Mouse (Mus musculus) ES-Bruce4 (cell line): ENCODE measurements around the gene Gm5475. TPM values are rescaled to one million over a fixed set of nuclear protein-coding genes. Genes with fewer than 3 reads are reported as not detected.
A peak's percentile ranks its signal among the peaks of the same experiment; 100 is the strongest.
"Not testable (repeated sequence)": the region's sequence is repeated elsewhere in the genome, so short reads cannot be mapped to it uniquely, and the experiment has no call there.

ENCODE experiments used
- H3K27ac ChIP-seq: 2 replicates; pipeline ENCODE4 v1.5.1; 2012; ENCODE audit warnings: low read length, inconsistent platforms; ENCODE audit not compliant: insufficient read depth
- H3K27me3 ChIP-seq: 2 replicates; pipeline ENCODE4 v1.6.1; 2012; ENCODE audit warnings: mild to moderate bottlenecking, low read length, inconsistent platforms; ENCODE audit not compliant: control insufficient read depth, poor library complexity, insufficient read depth, severe bottlenecking
- H3K36me3 ChIP-seq: 2 replicates; pipeline ENCODE4 v1.6.1; 2012; ENCODE audit warnings: inconsistent platforms, mild to moderate bottlenecking, low read length, moderate library complexity; ENCODE audit not compliant: control insufficient read depth, poor library complexity, insufficient read depth, severe bottlenecking
- H3K4me1 ChIP-seq: one replicate; pipeline ENCODE4 v1.8.1; 2011; ENCODE audit warnings: low read length; ENCODE audit not compliant: control insufficient read depth, insufficient read depth
- H3K4me3 ChIP-seq: 2 replicates; pipeline ENCODE4 v1.5.1; 2011; ENCODE audit warnings: low read depth, mild to moderate bottlenecking, low read length
- H3K9ac ChIP-seq: 2 replicates; pipeline ENCODE4 v1.6.1; 2012; ENCODE audit warnings: low read depth, mild to moderate bottlenecking, inconsistent platforms; ENCODE audit not compliant: poor library complexity, severe bottlenecking
- H3K9me3 ChIP-seq: replicated peaks from 2 replicates; pipeline ENCODE4 v1.6.1; 2012; ENCODE audit warnings: mild to moderate bottlenecking, low read length, inconsistent platforms; ENCODE audit not compliant: control insufficient read depth, poor library complexity, insufficient read depth, severe bottlenecking
- CTCF ChIP-seq: IDR thresholded peaks from one replicate; pipeline ENCODE4 v1.8.1; 2011; ENCODE audit warnings: low read depth, low read length
- EP300 ChIP-seq: IDR thresholded peaks from 2 replicates; pipeline ENCODE4 v1.6.1; 2011; ENCODE audit warnings: low read depth, low read length; ENCODE audit not compliant: insufficient read depth
- POLR2A ChIP-seq: IDR thresholded peaks from one replicate; pipeline ENCODE4 v1.8.1; 2011; ENCODE audit warnings: low read length; ENCODE audit not compliant: insufficient read depth
- polyA plus RNA-seq: library from polyadenylated mRNA; stranded (reverse); fragments of >200 nt; gene quantifications from 2 replicates; pipeline ENCODE4 v1.2.4, GENCODE M21; 2011; ENCODE audit warnings: low read depth; ENCODE audit not compliant: missing spikeins, insufficient read depth, insufficient read length

The Gm5475 gene
- polyA plus RNA-seq, result not detected in 2 replicates

GRCm38 (mm10) chr15:100421758-100422197 lies at the start of gene Gm5475:
TSS of gene Gm5475 (plus strand) at chr15:100422147.
- not testable (repeated sequence) for H3K9me3 ChIP-seq, H3K27me3 ChIP-seq, H3K36me3 ChIP-seq, H3K4me1 ChIP-seq, H3K27ac ChIP-seq
- Histone ChIP-seq H3K4me3 (peak within 1 kb of the TSS; percentile 64), H3K9ac (peak within 1 kb of the TSS; percentile 95)

GRCm38 (mm10) chr15:100375066-100375465 lies 46.9 kb upstream of the Gm5475 start:
- no peaks in the 10 kb centered on the region for H3K36me3 ChIP-seq
- H3K27ac ChIP-seq, result no peak overlapping the region
- H3K4me3 ChIP-seq, result no peak overlapping the region
- H3K9ac ChIP-seq, result no peak overlapping the region
- no peaks in the 10 kb centered on the region for H3K9me3 ChIP-seq
- TF ChIP-seq EP300, result no peak
- TF ChIP-seq POLR2A, result no peak
- TF ChIP-seq CTCF, result no peak
- no peaks in the 10 kb centered on the region for H3K27me3 ChIP-seq
- H3K4me1 ChIP-seq, result no peaks in the 10 kb centered on the region

- not testable (repeated sequence) for H3K27me3 ChIP-seq, H3K27ac ChIP-seq, H3K4me1 ChIP-seq, H3K4me3 ChIP-seq, H3K36me3 ChIP-seq, H3K9me3 ChIP-seq, H3K9ac ChIP-seq
Observed at GRCm38 (mm10) chr15:100377847-100378505, 44.0 kb upstream of the Gm5475 start.

DNA sequence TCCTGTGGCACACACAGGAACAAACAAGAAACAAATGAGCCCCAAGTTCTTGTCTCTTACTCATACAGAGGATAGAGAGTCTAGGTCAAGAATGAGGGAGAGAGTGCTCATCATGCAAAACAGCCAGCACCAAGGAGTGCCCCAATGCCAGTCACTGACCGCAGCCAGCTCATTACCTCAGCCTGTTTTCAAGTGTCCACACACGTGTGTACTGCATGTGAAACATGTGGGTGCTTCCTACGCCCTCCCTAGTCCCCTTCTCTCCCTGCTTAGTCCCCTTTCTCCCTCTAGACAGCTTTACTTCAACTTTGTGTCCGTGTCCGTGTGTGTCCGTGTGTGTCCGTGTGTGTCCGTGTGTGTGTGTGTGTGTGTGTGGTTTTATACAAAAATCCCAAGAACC lies 42.3 kb upstream of the Gm5475 start:
- H3K9me3 ChIP-seq, result no peaks in the 10 kb centered on the region
- no peak overlapping the region for H3K27ac ChIP-seq
- H3K4me1 ChIP-seq, result no peaks in the 10 kb centered on the region
- no peak overlapping the region for H3K9ac ChIP-seq
- H3K36me3 ChIP-seq, result no peaks in the 10 kb centered on the region
- H3K27me3 ChIP-seq, result no peaks in the 10 kb centered on the region
- TF ChIP-seq POLR2A (no peak), EP300 (no peak)
- H3K4me3 ChIP-seq, result no peak overlapping the region

- TF ChIP-seq POLR2A (no peak), EP300 (no peak), CTCF (no peak)
- no peak overlapping the region for H3K9ac ChIP-seq
- H3K27ac ChIP-seq, result no peak overlapping the region
- no peak overlapping the region for H3K4me3 ChIP-seq
- H3K27me3 ChIP-seq, result no peaks in the 10 kb centered on the region
- H3K36me3 ChIP-seq, result no peaks in the 10 kb centered on the region
- no peaks in the 10 kb centered on the region for H3K9me3 ChIP-seq
- no peaks in the 10 kb centered on the region for H3K4me1 ChIP-seq
Observed at GRCm38 (mm10) chr15:100380104-100380503, 41.8 kb upstream of the Gm5475 start.

DNA sequence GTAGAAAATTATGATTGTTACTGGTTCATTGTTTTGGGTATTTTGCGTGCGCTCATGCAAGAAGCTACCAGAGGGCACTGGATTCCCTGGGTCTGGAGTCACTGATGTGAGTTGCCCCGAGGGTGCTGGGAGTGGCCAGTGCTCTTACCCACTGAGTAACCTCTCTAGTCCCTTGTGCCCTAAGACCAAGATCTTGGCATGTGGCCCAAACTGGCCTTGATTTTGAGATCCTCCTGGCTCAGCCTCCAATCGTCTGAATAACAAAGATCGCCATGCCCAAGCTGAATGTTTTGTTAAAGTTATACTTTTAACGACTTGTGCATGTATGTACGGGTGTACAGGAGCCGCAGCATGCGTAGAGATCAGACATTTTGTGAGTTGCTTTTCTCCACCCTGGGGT lies 36.2 kb upstream of the Gm5475 start:
- no peak overlapping the region for H3K27ac ChIP-seq

More for the DNA sequence above, 36.2 kb upstream of the Gm5475 start:
- H3K9ac ChIP-seq, result no peak overlapping the region
- no peaks in the 10 kb centered on the region for H3K36me3 ChIP-seq
- TF ChIP-seq POLR2A (no peak), CTCF (no peak), EP300 (no peak)
- H3K4me3 ChIP-seq, result no peak overlapping the region
- no peaks in the 10 kb centered on the region for H3K9me3 ChIP-seq
- no peaks in the 10 kb centered on the region for H3K4me1 ChIP-seq
- H3K27me3 ChIP-seq, result no peaks in the 10 kb centered on the region
